Mouse (Mus musculus): ENCODE data around the gene Zbtb20. TPM values are rescaled to one million over a fixed set of nuclear protein-coding genes. Genes with fewer than 3 reads are reported as not detected.

The Zbtb20 gene
- polyA plus RNA-seq, 1 experiment: 11.2 TPM

- no peaks in the 10 kb centered on the region for H3K4me1 ChIP-seq (ENCODE audit: control insufficient read depth, insufficient read depth, low read length)
- H3K4me3 ChIP-seq (replicated peaks; ENCODE audit: control insufficient read depth, low read depth, low read length): no peak overlapping the region
- WGBS: 84% methylated on average over 11 of the region's 11 CpGs
- TF ChIP-seq POLR2A (IDR thresholded peaks at IDR 0.05; ENCODE audit: borderline replicate concordance, control insufficient read depth, low read depth, low read length): no peak
- TF ChIP-seq CTCF (IDR thresholded peaks at IDR 0.05; ENCODE audit: control insufficient read depth, insufficient read depth, low read length): no peak
- H3K27ac ChIP-seq (ENCODE audit: control insufficient read depth, insufficient read depth, low read depth, low read length, poor library complexity): no peak overlapping the region
These were observed 587.1 kb downstream of the Zbtb20 start for GRCm38 (mm10) chr16:43462470-43463455.

DNA sequence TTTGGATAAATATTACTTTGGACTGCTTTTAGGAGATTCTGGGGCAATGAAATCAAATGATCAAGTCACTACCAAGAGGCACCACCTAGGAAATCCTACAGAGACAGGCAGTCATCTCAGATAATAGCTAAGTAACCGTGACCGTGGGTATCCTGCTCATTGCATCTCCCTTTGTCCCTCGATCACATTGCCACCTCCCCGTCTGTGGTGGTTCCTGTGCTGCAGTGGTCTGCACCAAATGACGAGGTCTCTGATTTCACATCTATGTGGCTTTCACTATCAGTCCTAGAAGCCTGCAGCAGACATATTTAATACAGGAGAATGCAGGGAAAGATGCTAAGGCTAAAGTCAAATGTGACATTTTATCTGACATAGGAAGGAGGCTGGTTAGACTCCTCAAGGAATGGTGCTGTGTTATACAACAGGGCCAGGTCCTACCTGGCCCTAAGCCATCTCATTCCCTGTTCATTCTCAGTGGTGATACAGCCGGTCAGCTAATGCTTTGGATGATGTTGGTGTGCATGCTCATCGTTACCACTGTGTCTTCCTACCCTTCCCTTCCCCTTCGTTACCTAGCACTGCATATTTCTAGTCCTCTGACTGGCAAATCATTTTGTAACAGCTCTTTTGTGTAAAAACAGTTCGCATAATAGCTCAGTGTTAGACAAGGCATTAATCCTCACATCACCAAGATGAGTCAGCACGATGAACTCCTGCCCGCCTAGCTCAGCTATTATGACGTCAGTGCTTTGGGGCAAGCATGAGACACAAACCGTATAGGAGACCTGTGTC lies 588.2 kb downstream of the Zbtb20 start:
- Histone ChIP-seq H3K4me1 (ENCODE audit: control insufficient read depth, insufficient read depth, low read length) (no peaks in the 10 kb centered on the region), H3K4me3 (replicated peaks; ENCODE audit: control insufficient read depth, low read depth, low read length) (no peak overlapping the region), H3K27ac (ENCODE audit: control insufficient read depth, insufficient read depth, low read depth, low read length, poor library complexity) (no peak overlapping the region)
- 72% methylated on average over 13 of the region's 13 CpGs for WGBS
- no peak for TF ChIP-seq POLR2A (IDR thresholded peaks at IDR 0.05; ENCODE audit: borderline replicate concordance, control insufficient read depth, low read depth, low read length)
- TF ChIP-seq CTCF (IDR thresholded peaks at IDR 0.05; ENCODE audit: control insufficient read depth, insufficient read depth, low read length): no peak

DNA sequence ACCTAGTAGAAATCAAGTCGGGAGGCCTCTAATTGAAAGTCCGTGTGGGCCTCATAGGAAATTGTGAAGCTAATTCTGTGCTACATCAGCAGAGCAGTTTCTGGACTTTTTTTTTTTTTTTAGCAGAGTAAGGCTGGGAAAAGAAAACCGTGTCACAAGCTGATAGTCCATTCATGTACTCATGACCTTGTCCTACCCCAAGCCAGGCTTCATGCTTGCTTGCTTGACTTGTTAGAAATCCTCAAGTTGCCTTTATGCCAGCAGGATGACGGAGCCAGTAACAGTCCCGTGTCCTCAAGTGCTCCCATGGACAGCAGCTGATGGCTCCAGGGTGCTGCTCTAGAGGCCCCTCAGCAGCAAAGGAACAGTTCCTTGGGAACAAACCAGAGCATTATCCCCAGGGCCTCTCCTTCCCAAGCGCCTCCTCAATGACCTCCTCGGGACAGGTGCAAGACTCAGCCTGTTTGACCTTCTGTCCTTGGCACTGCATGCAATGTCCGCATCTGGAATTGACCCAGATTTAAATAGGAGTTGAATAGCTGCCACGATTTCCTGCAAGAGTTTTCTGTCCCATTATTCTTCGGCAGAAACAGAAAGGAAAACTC lies 588.9 kb downstream of the Zbtb20 start:
- no peaks in the 10 kb centered on the region for H3K4me1 ChIP-seq (ENCODE audit: control insufficient read depth, insufficient read depth, low read length)
- H3K4me3 ChIP-seq (replicated peaks; ENCODE audit: control insufficient read depth, low read depth, low read length): no peak overlapping the region
- TF ChIP-seq CTCF (IDR thresholded peaks at IDR 0.05; ENCODE audit: control insufficient read depth, insufficient read depth, low read length) (no peak), POLR2A (IDR thresholded peaks at IDR 0.05; ENCODE audit: borderline replicate concordance, control insufficient read depth, low read depth, low read length) (no peak)
- 80% methylated on average over 10 of the region's 10 CpGs for WGBS
- no peak overlapping the region for H3K27ac ChIP-seq (ENCODE audit: control insufficient read depth, insufficient read depth, low read depth, low read length, poor library complexity)

DNA sequence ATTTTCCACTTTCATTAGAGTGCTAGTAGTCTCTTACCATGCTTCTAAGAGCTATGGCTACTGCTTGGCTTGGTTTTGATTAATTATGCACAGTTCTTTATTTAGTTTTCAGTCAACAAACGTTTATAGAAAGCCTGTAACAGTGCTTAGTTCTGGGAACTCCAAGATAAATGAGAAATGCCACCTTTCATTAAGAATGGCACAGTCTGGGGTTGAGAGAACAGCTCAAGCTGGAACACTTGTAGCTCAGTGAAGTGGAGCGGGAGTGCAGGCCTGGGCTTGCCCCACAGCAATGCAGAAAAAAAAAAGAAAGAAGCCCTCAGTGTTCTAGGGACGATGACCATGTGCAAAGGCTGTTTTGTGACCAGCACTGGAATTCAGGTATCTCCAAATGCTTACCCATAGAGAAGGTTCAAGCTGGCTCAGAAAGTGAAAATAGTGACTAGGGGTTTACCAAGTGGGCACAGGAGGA lies 589.7 kb downstream of the Zbtb20 start:
- no peaks in the 10 kb centered on the region for H3K4me1 ChIP-seq (ENCODE audit: control insufficient read depth, insufficient read depth, low read length)
- H3K4me3 ChIP-seq (replicated peaks; ENCODE audit: control insufficient read depth, low read depth, low read length): no peak overlapping the region
- WGBS: 68% methylated on average over 3 of the region's 3 CpGs
- no peak for TF ChIP-seq CTCF (IDR thresholded peaks at IDR 0.05; ENCODE audit: control insufficient read depth, insufficient read depth, low read length)
- TF ChIP-seq POLR2A (IDR thresholded peaks at IDR 0.05; ENCODE audit: borderline replicate concordance, control insufficient read depth, low read depth, low read length): no peak
- no peak overlapping the region for H3K27ac ChIP-seq (ENCODE audit: control insufficient read depth, insufficient read depth, low read depth, low read length, poor library complexity)

GRCm38 (mm10) chr16:43465921-43466748 lies 590.5 kb downstream of the Zbtb20 start:
- WGBS: 85% methylated on average over 9 of the region's 9 CpGs
- no peak for TF ChIP-seq CTCF (IDR thresholded peaks at IDR 0.05; ENCODE audit: control insufficient read depth, insufficient read depth, low read length)
- TF ChIP-seq POLR2A (IDR thresholded peaks at IDR 0.05; ENCODE audit: borderline replicate concordance, control insufficient read depth, low read depth, low read length): no peak

GRCm38 (mm10) chr16:43466749-43467065 lies 591.0 kb downstream of the Zbtb20 start:
- TF ChIP-seq POLR2A (IDR thresholded peaks at IDR 0.05; ENCODE audit: borderline replicate concordance, control insufficient read depth, low read depth, low read length) (no peak), CTCF (IDR thresholded peaks at IDR 0.05; ENCODE audit: control insufficient read depth, insufficient read depth, low read length) (no peak)
- no peak overlapping the region for H3K27ac ChIP-seq (ENCODE audit: control insufficient read depth, insufficient read depth, low read depth, low read length, poor library complexity)
- no peak overlapping the region for H3K4me3 ChIP-seq (replicated peaks; ENCODE audit: control insufficient read depth, low read depth, low read length)
- WGBS: 79% methylated on average over 2 of the region's 2 CpGs
- H3K4me1 ChIP-seq (ENCODE audit: control insufficient read depth, insufficient read depth, low read length): no peaks in the 10 kb centered on the region

More at GRCm38 (mm10) chr16:43465921-43466748, 590.5 kb downstream of the Zbtb20 start:
- H3K4me3 ChIP-seq (replicated peaks; ENCODE audit: control insufficient read depth, low read depth, low read length): no peak overlapping the region
- H3K4me1 ChIP-seq (ENCODE audit: control insufficient read depth, insufficient read depth, low read length): no peaks in the 10 kb centered on the region
- H3K27ac ChIP-seq (ENCODE audit: control insufficient read depth, insufficient read depth, low read depth, low read length, poor library complexity): no peak overlapping the region

GRCm38 (mm10) chr16:43471060-43471459 lies 595.4 kb downstream of the Zbtb20 start:
- Histone ChIP-seq H3K4me1 (ENCODE audit: control insufficient read depth, insufficient read depth, low read length) (no peaks in the 10 kb centered on the region), H3K27ac (ENCODE audit: control insufficient read depth, insufficient read depth, low read depth, low read length, poor library complexity) (no peak overlapping the region), H3K4me3 (replicated peaks; ENCODE audit: control insufficient read depth, low read depth, low read length) (no peak overlapping the region)
- WGBS: 81% methylated on average over 3 of the region's 3 CpGs
- no peak for TF ChIP-seq POLR2A (IDR thresholded peaks at IDR 0.05; ENCODE audit: borderline replicate concordance, control insufficient read depth, low read depth, low read length)
- TF ChIP-seq CTCF (IDR thresholded peaks at IDR 0.05; ENCODE audit: control insufficient read depth, insufficient read depth, low read length): no peak

All from bone marrow, adult 2 months (tissue).